Mouse (Mus musculus) c-Kit-positive CD71-positive TER-119-positive erythroid progenitor cells, embryonic 14.5 days (primary cell): ENCODE data around the gene Slc44a4.
A peak's percentile ranks its signal among the peaks of the same experiment; 100 is the strongest.
"Not testable (repeated sequence)": the region's sequence is repeated elsewhere in the genome, so short reads cannot be mapped to it uniquely, and the experiment has no call there.

Source experiments
- DNase-seq: peaks from one replicate; pipeline ENCODE4 v3.0.0-alpha.2; 2013; ENCODE audit warnings: low spot score

Gene Slc44a4

DNA sequence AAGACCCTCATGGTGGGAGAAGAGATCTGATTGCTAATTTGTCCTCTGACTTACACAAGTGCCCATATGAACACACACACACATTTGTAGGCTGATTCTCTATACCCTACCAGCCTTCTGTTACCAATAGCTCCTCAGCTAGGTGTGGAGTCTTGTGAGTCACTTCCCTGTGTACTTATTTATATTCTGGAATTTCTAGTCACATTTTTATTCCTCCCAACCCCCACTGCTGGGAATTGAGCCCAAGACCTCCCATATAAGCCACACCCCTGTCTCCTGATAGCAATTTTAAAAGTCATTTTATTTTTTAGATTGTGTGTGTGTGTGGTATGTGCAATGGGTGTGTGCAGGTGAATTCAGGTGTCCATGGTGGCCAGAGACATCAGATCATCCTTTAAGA, 30.1 kb downstream of the Slc44a4 start:
- no peak for DNase-seq

DNA sequence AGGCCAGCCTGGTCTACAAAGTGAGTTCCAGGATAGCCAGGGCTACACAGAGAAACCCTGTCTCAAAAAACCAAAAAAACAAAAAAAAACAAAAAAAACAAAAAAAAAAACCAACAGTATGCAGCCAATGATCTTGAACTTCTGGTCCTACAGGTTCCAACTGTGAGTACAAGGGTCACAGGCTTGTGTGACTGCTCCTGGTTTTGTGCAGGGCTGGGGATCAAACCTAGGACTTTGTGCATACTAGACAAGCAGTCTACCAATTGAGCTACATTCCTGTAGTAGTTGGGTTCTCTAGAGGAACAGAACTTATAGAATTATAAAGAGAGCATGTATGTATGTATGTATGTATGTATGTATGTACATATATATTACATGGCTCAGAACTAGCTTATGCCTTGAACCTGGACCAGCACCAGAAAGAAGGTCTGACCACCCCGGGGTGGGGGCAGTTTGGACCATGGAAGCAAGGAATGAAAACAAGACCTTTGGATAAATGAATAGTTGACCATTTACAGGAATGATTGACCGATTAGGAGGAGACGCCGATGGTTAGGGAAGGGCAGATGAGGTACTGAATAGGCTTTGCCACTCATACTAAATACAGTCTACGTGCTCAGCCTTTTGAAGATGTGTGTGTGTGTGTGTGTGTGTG, 32.3 kb downstream of the Slc44a4 start:
- DNase-seq, result no peak

GRCm38 (mm10) chr17:34947606-34948005, 33.3 kb downstream of the Slc44a4 start:
- no peak for DNase-seq

- DNase-seq, result not testable (repeated sequence)
These were observed 34.7 kb downstream of the Slc44a4 start for GRCm38 (mm10) chr17:34948721-34949552.

- no peak for DNase-seq
These were observed 35.3 kb downstream of the Slc44a4 start for GRCm38 (mm10) chr17:34949553-34949969.

DNA sequence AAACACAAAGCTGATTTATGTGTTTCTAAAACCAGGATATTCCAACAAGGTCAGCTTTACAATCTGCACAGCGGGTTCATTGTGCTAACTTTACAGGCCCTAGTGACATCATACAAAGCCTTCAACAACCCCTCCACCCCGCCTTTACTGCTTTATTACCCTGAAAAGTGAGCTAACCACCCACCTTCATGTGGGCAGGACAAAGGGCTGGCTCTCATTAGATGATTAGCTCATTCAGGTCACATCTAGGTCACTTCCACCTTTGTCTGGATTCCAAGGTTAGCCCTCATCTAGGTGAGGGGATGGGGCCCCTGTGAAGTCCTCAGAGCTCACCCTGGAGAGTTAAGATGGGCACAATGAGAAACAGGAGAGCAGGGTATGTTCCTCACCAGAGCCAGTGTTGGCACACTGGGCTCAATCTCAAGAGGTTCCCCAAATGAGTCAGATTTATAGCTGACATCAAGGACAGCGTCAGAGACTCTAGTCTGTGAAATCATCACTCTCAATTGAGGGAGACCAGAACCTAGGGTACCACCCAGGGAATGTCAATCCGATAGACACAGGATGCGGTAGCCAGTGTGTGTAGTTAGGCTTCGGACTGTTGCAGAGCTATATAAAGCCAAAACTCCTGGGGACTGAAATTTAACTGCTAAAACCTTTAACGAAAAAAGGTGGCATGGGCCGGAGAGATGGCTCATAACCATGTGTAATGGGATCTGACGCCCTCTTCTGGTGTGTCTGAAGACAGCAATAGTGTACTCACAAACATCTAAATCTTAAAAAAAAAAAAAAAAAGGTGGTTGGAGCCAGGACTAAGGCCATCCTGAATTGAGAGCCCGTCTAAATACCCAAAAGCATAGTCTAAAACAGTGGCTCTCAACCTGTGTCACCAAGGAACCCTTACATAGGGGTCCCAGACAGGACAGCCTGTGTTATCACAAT, 36.5 kb downstream of the Slc44a4 start:
- peak; percentile 7 for DNase-seq

DNA sequence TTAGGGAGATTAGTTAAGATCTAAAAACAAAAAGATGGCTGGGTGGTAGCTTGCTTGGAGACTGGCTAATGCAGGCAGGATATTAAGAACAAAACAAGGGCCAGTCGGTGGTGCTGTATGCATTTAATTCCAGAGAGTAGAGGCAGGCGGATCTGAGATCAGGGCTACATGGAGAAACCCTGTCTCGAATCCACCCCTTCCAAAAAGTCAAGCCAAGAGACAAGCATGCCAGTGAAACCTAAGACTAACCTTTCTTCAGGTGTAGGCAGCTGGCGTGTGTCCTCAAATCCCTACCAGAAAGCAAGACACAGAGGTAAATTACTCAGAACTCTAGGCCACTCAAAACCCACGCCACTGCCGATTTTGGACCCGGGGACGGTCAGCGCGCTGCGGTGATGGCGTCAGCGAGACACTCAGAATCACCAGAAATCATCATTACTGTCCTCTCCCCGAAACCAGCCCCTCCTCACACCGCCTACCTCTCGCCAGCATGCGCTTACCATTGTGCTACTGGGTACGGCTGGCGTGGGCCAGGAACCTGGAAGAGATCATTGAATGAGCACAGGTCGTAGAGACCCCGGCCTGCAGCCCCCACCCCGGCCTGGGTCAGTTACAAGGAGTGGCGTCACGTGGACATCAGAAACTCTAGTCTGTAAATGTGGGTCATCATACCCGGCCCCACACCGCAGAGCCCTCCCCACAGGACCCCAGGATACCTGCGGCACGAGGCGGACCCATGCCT, 37.5 kb downstream of the Slc44a4 start:
- peak; percentile 32 for DNase-seq

DNA sequence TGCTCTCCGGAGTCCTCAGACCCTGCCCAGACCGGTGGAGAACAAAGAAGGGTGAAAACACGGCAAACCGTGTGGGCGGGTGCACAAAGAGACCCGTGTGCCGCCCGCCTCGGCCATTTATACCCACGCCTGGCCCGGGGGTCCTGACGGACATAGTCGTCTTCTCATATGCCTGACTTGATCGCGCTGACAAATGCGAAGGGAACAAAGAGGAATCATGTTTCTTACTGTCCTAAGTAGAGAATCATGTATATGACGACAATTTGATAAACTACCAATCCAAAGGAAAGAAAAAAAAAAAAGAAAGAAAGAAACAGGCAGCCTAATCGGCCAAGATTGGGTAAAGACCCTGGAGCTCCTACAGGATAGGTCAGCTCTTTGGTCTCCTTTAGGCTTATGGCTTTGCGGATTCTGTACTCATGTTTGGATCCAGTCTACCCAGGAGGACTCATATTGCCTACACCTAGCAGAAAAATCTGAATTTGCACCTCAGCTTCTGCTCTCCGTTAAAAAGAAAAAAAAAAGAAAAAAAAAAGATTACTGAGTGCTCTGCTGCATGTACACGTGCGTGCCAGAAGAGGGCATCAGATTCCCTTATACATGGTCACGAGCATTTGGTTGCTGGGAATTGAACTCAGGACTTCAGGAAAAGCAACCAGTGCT, 38.2 kb downstream of the Slc44a4 start:
- peak; percentile 79 for DNase-seq

- DNase-seq, result no peak
These were observed 39.0 kb downstream of the Slc44a4 start for GRCm38 (mm10) chr17:34953258-34953657.

DNA sequence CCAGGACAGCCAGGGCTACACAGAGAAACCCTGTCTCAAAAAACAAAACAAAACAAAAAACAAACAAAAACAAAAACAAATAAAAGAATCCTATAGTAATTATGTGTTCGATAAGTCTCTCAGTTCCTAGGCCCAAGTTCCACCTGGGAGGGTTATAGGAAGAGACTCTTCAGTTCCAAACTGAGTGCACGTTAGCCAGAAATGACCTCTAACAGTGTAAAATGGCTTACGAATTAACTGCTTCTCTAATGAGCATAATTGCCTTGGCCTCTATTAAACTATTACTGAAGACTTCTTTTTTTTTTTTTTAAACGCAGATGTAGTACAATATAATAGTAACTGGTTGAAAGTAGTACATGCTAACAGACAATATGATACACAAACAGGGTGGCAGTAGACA, 39.6 kb downstream of the Slc44a4 start:
- no peak for DNase-seq

- DNase-seq, result no peak
These were observed 40.6 kb downstream of the Slc44a4 start for GRCm38 (mm10) chr17:34954831-34955230.

DNA sequence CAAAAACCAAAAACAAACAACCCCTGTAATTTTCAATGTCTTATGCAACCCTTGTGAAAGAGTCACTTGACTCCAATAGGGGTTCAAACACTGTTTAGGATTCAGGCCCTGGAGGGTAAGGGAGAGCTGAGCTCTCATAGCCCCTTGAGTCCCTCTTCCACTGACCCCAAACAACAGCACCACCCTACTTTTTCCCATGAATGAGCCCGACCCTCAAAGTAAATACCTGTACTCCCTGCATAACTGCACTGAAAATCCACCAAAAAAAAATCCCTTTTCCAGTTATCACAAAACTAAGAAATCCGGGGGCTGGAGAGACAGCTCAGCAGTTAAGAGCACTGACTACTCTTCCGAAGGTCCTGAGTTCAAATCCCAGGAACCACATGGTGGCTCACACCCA, 41.6 kb downstream of the Slc44a4 start:
- DNase-seq, result peak; percentile 16

DNA sequence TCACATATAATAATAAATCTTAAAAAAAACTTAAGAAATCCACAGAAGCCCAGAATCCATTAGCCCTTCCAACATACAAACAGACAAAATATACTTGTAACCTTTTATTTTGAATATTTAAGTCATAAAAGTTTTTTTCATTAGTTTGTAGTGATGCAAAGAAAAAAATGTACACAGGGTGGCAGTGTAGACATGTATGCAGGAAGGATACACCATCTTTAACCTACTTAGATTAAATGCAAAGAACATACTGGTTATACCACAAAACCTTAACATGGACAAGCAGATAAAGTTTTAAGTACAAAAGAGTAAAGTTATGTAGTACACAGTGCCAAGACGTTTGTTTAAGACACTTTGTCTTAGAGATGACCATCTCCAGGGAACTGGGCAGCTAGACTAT, 42.1 kb downstream of the Slc44a4 start:
- peak; percentile 49 for DNase-seq

GRCm38 (mm10) chr17:34957291-34957690, 43.0 kb downstream of the Slc44a4 start:
- DNase-seq, result not testable (repeated sequence)

- not testable (repeated sequence) for DNase-seq
These were observed 43.7 kb downstream of the Slc44a4 start for GRCm38 (mm10) chr17:34957966-34958365.

- DNase-seq, result not testable (repeated sequence)
These were observed 44.5 kb downstream of the Slc44a4 start for GRCm38 (mm10) chr17:34958734-34959129.

- DNase-seq, result peak; percentile 53
These were observed 45.0 kb downstream of the Slc44a4 start, which contains the start of gene Hspa1b for GRCm38 (mm10) chr17:34959130-34959778. Gene Hspa1b (minus strand): TSS chr17:34959238.

- no peak for DNase-seq
These were observed 45.7 kb downstream of the Slc44a4 start for GRCm38 (mm10) chr17:34959881-34960515.

- no peak for DNase-seq
These were observed 46.6 kb downstream of the Slc44a4 start for GRCm38 (mm10) chr17:34960702-34961493.
